ENCODE assay signal across 26 mouse cellular contexts in the genomic region with DNA sequence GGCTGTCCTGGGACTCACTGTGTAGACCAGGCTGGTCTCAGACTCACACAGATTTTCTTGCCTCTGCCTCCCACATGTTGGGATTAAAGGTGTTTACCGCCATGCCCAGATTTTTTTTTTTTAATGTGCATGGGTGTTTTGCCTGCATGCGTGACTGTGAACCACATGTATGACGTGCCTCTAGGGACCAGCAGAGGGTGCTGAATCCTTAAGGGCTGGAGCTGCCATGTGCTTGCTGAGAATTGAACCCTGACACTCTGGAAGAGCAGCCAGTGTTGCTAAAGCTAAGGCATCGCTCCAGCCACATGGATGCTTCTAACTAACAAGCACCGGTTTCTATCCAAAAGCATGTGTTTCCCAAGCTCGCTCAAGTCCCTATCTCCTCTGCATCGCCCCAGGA. TPM values are rescaled to one million over a fixed set of nuclear protein-coding genes. Genes with fewer than 3 reads are reported as not detected.
DNase-seq lines count a peak whose midpoint lies in the region; ATAC-seq and TF ChIP-seq lines count a peak whose summit lies in the region.
"Had no signal": no experiment of that assay in that cellular context is flagged by ENCODE, and none has a peak within 500 bp of the region (broad histone marks: within the 10 kb centered on the region; RNA-seq: fewer than 3 reads in every experiment).

No protein-coding gene starts in this region.

- WGBS in midbrain, postnatal 0 days = 70% methylated on average over 7 of the region's 7 CpGs
- WGBS in midbrain, embryonic 16.5 days = 73% methylated on average over 7 of the region's 7 CpGs

- H3K27ac ChIP-seq in layer of hippocampus, adult 2 months = no peak overlapping the region
- no peak overlapping the region for H3K27ac ChIP-seq in midbrain, postnatal 0 days (ENCODE audit: low read depth, low read length)
- H3K27ac ChIP-seq in midbrain, embryonic 16.5 days (ENCODE audit: low read length) = no peak overlapping the region
- H3K27ac ChIP-seq: embryonic facial prominence, embryonic 10.5 days; forebrain, embryonic 12.5 days; hindbrain, embryonic 12.5 days; liver, embryonic 13.5 days had no signal

- H3K9ac ChIP-seq in midbrain, postnatal 0 days (replicated peaks; ENCODE audit: low read length, poor library complexity, severe bottlenecking) = no peak overlapping the region
- no peak overlapping the region for H3K9ac ChIP-seq in midbrain, embryonic 16.5 days (ENCODE audit: low read depth, low read length)
- H3K9ac ChIP-seq: forebrain, embryonic 12.5 days; heart, embryonic 12.5 days; hindbrain, embryonic 12.5 days; liver, embryonic 13.5 days had no signal

- TF ChIP-seq CTCF in layer of hippocampus, adult 2 months (conservative IDR thresholded peaks at IDR 0.05) = peak; percentile 49
- TF ChIP-seq CTCF in midbrain, postnatal 0 days (IDR thresholded peaks at IDR 0.05) = peak; percentile 41

- H3K9me3 ChIP-seq in midbrain, postnatal 0 days (ENCODE audit: low read length) = no peaks in the 10 kb centered on the region
- H3K9me3 ChIP-seq in midbrain, embryonic 16.5 days (replicated peaks; ENCODE audit: control insufficient read depth, low read length, poor library complexity, severe bottlenecking) = no peaks in the 10 kb centered on the region
- H3K9me3 ChIP-seq: embryonic facial prominence, embryonic 10.5 days; forebrain, embryonic 12.5 days; heart, embryonic 12.5 days; hindbrain, embryonic 12.5 days; liver, embryonic 13.5 days; megakaryocyte, embryonic 14.5 days had no signal

- H3K27me3 ChIP-seq in midbrain, postnatal 0 days (ENCODE audit: insufficient read depth, low read length) = peaks cover 3% of the 10 kb centered on the region; the same call in 1 of the 2 replicates
- H3K27me3 ChIP-seq in midbrain, embryonic 16.5 days (ENCODE audit: control insufficient read depth, insufficient read depth, low read depth, low read length) = peaks cover 31% of the 10 kb centered on the region

- no peak overlapping the region for H3K4me2 ChIP-seq in midbrain, postnatal 0 days (ENCODE audit: low read depth, low read length, poor library complexity, severe bottlenecking)
- no peak overlapping the region for H3K4me2 ChIP-seq in midbrain, embryonic 16.5 days (ENCODE audit: low read length)
- H3K4me2 ChIP-seq: forebrain, embryonic 12.5 days; heart, embryonic 12.5 days; hindbrain, embryonic 12.5 days; liver, embryonic 13.5 days had no signal

- H3K4me3 ChIP-seq in layer of hippocampus, adult 2 months = no peak overlapping the region
- no peak overlapping the region for H3K4me3 ChIP-seq in midbrain, postnatal 0 days (ENCODE audit: low read depth, low read length)
- H3K4me3 ChIP-seq in midbrain, embryonic 16.5 days (ENCODE audit: low read depth, low read length) = no peak overlapping the region
- H3K4me3 ChIP-seq: embryonic facial prominence, embryonic 10.5 days; forebrain, embryonic 12.5 days; heart, embryonic 12.5 days; hindbrain, embryonic 12.5 days; liver, embryonic 13.5 days; megakaryocyte, embryonic 14.5 days had no signal

- no peak for ATAC-seq in midbrain, postnatal 0 days (ENCODE audit: low FRiP score)
- no peak for ATAC-seq in midbrain, embryonic 16.5 days

- peaks cover 17% of the 10 kb centered on the region; the same call in 1 of the 2 replicates for H3K36me3 ChIP-seq in midbrain, postnatal 0 days (ENCODE audit: insufficient read depth, low read length)
- 0 out of 2 replicates have a peak, but pooled peaks cover 3% of the 10 kb centered on the region for H3K36me3 ChIP-seq in midbrain, embryonic 16.5 days (ENCODE audit: control insufficient read depth, insufficient read depth, low read length)
- H3K36me3 ChIP-seq: embryonic facial prominence, embryonic 10.5 days; forebrain, embryonic 12.5 days; heart, embryonic 12.5 days; hindbrain, embryonic 12.5 days; liver, embryonic 13.5 days had no signal

- no peak for DNase-seq in layer of hippocampus, adult 2 months (ENCODE audit: low spot score in 2 of 2)
- no peak for DNase-seq in layer of hippocampus, postnatal 10 days (ENCODE audit: low spot score in 2 of 2)
- DNase-seq in midbrain, postnatal 0 days (ENCODE audit: low spot score) = no peak
- DNase-seq in R1 (ENCODE audit: low read depth, low spot score) = peak; percentile 46
- DNase-seq in ovary, adult 18-20 months (ENCODE audit: low spot score) = no peak
- no peak for DNase-seq in cerebellum, postnatal 36 days
- DNase-seq: adrenal gland, adult 8-10 months; cerebellum, postnatal 14 days; gastrocnemius, postnatal 10 days; heart, adult 11 months; heart, postnatal 14 days; liver, embryonic 13.5 days; lung, postnatal 14 days; retina, postnatal 1 day; right cerebral cortex, postnatal 4 days; thymus, postnatal 14 days had no signal

- no peaks in the 10 kb centered on the region for H3K4me1 ChIP-seq in midbrain, postnatal 0 days (ENCODE audit: insufficient read depth, low read length)
- H3K4me1 ChIP-seq in midbrain, embryonic 16.5 days (ENCODE audit: control insufficient read depth, insufficient read depth, low read length) = 0 out of 2 replicates have a peak, but pooled peaks cover 3% of the 10 kb centered on the region
- H3K4me1 ChIP-seq: liver, embryonic 13.5 days had no signal

RNA-seq across cellular contexts. Expression of a gene that starts 12.4 kb away (rescaled TPM):
- not detected for total RNA-seq in layer of hippocampus, adult 2 months (2021)
- total RNA-seq in layer of hippocampus, postnatal 10 days (2021) = not detected
- not detected in 2 replicates for total RNA-seq in midbrain, postnatal 0 days (2014; rRNA removed)
- polyA plus RNA-seq in midbrain, postnatal 0 days (2015; fragmentation: Nextera tagmentation; extraction: Ambion mirVana) = 0.07 and 0.12 TPM in 2 replicates
- 0.19 TPM in 1 of 2 replicates, not detected in the other for polyA plus RNA-seq in midbrain, embryonic 16.5 days (2015; fragmentation: Nextera tagmentation; extraction: Ambion mirVana)
- total RNA-seq: adrenal gland, adult 8-10 months; heart, postnatal 14 days; layer of hippocampus, adult 8-10 months had no signal
- polyA plus RNA-seq: forebrain, embryonic 12.5 days; intestine, embryonic 14.5 days; liver, embryonic 13.5 days had no signal

RNA-seq across cellular contexts. Expression of a gene that starts 18.1 kb away (rescaled TPM):
- total RNA-seq in layer of hippocampus, adult 2 months (2021) = 1 to 10 TPM; 2.5 to 2.6 TPM
- total RNA-seq in layer of hippocampus, postnatal 10 days (2021) = 10 to 100 TPM; 10.2 to 10.3 TPM
- total RNA-seq in midbrain, postnatal 0 days (2014; rRNA removed) = 105 and 119 TPM in 2 replicates
- 56.7 and 60.2 TPM in 2 replicates for polyA plus RNA-seq in midbrain, postnatal 0 days (2015; fragmentation: Nextera tagmentation; extraction: Ambion mirVana)
- 39.5 and 50.1 TPM in 2 replicates for polyA plus RNA-seq in midbrain, embryonic 16.5 days (2015; fragmentation: Nextera tagmentation; extraction: Ambion mirVana)

RNA-seq across cellular contexts. Expression of a gene that starts 29.7 kb away (rescaled TPM):
- not detected for total RNA-seq in layer of hippocampus, adult 2 months (2021)
- not detected for total RNA-seq in layer of hippocampus, postnatal 10 days (2021)
- total RNA-seq in midbrain, postnatal 0 days (2014; rRNA removed) = not detected in 2 replicates
- 0.27 and 0.43 TPM in 2 replicates for polyA plus RNA-seq in midbrain, postnatal 0 days (2015; fragmentation: Nextera tagmentation; extraction: Ambion mirVana)
- polyA plus RNA-seq in midbrain, embryonic 16.5 days (2015; fragmentation: Nextera tagmentation; extraction: Ambion mirVana) = not detected in 2 replicates
- total RNA-seq: adrenal gland, adult 8-10 months; layer of hippocampus, adult 8-10 months had no signal
- polyA plus RNA-seq: forebrain, embryonic 12.5 days; hindbrain, embryonic 12.5 days; limb, embryonic 11.5 days; liver, embryonic 13.5 days had no signal

RNA-seq across cellular contexts. Expression of a gene that starts 34.4 kb away (rescaled TPM):
- under 1 TPM in 1 of 2 experiments, not detected in 1; 0.12 TPM for total RNA-seq in layer of hippocampus, adult 2 months (2021)
- total RNA-seq in layer of hippocampus, postnatal 10 days (2021) = under 1 TPM; 0.11 to 0.16 TPM
- 0.05 TPM in 1 of 2 replicates, not detected in the other for total RNA-seq in midbrain, postnatal 0 days (2014; rRNA removed)
- 0.10 and 0.12 TPM in 2 replicates for polyA plus RNA-seq in midbrain, postnatal 0 days (2015; fragmentation: Nextera tagmentation; extraction: Ambion mirVana)
- polyA plus RNA-seq in midbrain, embryonic 16.5 days (2015; fragmentation: Nextera tagmentation; extraction: Ambion mirVana) = not detected in 2 replicates
- polyA plus RNA-seq: embryonic facial prominence, embryonic 10.5 days; forebrain, embryonic 12.5 days; hindbrain, embryonic 12.5 days had no signal

RNA-seq across cellular contexts. Expression of a gene that starts 49.8 kb away (rescaled TPM):
- total RNA-seq in layer of hippocampus, adult 2 months (2021) = 1 to 10 TPM; 4.1 to 5.3 TPM
- total RNA-seq in layer of hippocampus, postnatal 10 days (2021) = 1 to 10 TPM; 2.9 to 3.4 TPM
- total RNA-seq in midbrain, postnatal 0 days (2014; rRNA removed) = 1.9 and 4.5 TPM in 2 replicates
- polyA plus RNA-seq in midbrain, postnatal 0 days (2015; fragmentation: Nextera tagmentation; extraction: Ambion mirVana) = 0.52 and 0.76 TPM in 2 replicates
- polyA plus RNA-seq in midbrain, embryonic 16.5 days (2015; fragmentation: Nextera tagmentation; extraction: Ambion mirVana) = 0.62 TPM in 1 of 2 replicates, not detected in the other
- total RNA-seq: gastrocnemius, postnatal 10 days had no signal
- polyA plus RNA-seq: embryonic facial prominence, embryonic 10.5 days; forebrain, embryonic 12.5 days; heart, embryonic 12.5 days; hindbrain, embryonic 12.5 days; intestine, embryonic 14.5 days; kidney, embryonic 16.5 days; limb, embryonic 11.5 days; liver, embryonic 13.5 days had no signal
